Mouse (Mus musculus): ENCODE data around the gene G3bp2. TPM values are rescaled to one million over a fixed set of nuclear protein-coding genes. Genes with fewer than 3 reads are reported as not detected.

G3bp2 gene
- total RNA-seq, 2 experiments from 2014 or later, result 177 to 178 TPM

DNA sequence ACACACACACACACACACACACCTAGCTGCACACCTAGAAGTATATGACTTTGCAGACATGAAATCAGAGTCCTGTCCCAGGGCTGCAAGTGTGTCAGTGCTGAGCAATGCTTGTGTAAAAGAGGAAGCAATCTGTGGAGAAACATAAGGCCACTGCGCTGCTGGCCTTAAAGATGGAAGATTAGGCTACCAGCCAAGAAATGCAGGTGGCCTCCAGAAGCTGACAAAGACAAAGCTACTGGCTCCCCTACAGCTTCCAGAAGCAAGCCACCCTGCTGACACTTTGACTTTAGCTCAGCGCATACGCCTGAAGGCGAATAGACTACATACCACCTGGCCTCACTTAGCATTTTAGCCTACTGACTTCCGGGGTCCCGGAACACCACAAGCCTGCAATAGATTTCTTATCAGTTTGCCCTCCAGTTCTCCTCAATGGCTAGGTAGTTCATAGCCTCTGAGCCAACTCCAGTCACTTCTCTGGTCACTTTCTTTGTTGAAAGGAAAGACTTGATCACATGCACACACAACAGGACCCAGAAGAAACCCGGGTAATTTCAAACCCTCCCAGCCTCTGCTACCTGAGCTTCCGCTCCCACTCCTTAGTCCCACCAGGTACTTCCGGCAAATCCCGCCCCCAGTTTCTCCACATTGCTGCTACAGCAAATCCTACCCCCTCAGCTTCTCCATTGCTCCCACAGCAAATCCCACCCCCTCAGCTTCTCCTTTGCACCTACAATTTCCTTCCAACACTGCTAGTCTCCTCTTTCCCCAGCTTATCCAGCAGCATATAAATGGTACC, 23.0 kb upstream of the G3bp2 start:
- intact Hi-C loops (cut with DNase I), result no loop called here
- peak in 1 of 2 experiments; percentile 44 for DNase-seq (ENCODE audit: extremely low spot score in 1 of 2, low spot score in 2 of 2)

- intact Hi-C loops (cut with DNase I), result no loop called here
- DNase-seq (ENCODE audit: extremely low spot score in 1 of 2, low spot score in 2 of 2), result no peak
Measured at GRCm38 (mm10) chr5:92103816-92104415, 20.4 kb upstream of the G3bp2 start.

DNA sequence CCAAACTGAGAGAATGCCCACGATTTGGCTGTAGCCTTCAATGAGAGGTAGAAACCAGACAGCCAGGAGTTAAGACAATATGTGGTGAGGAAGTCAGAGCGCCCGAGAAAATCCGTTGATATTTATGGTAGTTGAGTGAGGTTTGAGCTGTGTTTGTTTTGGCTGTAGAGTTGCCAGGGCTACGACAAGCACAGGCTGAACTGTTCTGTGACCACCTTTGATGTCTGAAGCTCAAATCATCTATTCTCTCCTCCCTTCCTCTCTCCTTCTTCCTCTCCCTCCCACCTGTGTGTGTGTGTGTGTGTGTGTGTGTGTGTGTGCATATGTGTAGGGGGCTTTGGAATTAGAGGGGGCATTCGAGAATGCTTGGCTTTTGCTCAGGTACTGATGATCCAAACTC, 19.5 kb upstream of the G3bp2 start:
- no peak for DNase-seq (ENCODE audit: extremely low spot score in 1 of 2, low spot score in 2 of 2)
- intact Hi-C loops (cut with DNase I), result no loop called here

GRCm38 (mm10) chr5:92101601-92102000, 18.1 kb upstream of the G3bp2 start:
- no peak for DNase-seq (ENCODE audit: extremely low spot score in 1 of 2, low spot score in 2 of 2)
- intact Hi-C loops (cut with DNase I), result no loop called here

GRCm38 (mm10) chr5:92098351-92099109, 15.0 kb upstream of the G3bp2 start:
- intact Hi-C loops (cut with DNase I), result no loop called here
- DNase-seq (ENCODE audit: extremely low spot score in 1 of 2, low spot score in 2 of 2), result no peak

DNA sequence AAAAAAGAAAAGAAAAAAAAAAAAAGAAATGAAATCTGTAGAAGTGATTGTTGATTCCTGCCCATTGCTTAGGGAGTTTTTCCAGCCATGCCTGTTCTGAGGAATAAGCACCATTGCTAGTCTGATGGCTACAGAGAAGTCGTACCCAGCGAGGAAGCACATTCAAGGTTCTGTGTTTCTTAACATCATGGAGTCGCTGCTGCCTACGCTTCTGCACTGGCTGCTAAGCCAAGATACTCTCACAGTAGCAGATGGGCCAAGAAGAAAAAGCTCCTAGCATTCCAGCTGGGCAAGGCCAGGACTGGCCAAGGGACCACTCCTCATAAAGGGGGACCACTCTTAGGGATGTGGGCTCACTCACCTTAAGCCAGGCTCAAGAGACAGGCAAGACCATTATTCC, 14.3 kb upstream of the G3bp2 start:
- intact Hi-C loops (cut with DNase I), result no loop called here
- no peak for DNase-seq (ENCODE audit: extremely low spot score in 1 of 2, low spot score in 2 of 2)

GRCm38 (mm10) chr5:92096786-92097185, 13.3 kb upstream of the G3bp2 start:
- DNase-seq (ENCODE audit: extremely low spot score in 1 of 2, low spot score in 2 of 2), result no peak
- intact Hi-C loops (cut with DNase I), result no loop called here

DNA sequence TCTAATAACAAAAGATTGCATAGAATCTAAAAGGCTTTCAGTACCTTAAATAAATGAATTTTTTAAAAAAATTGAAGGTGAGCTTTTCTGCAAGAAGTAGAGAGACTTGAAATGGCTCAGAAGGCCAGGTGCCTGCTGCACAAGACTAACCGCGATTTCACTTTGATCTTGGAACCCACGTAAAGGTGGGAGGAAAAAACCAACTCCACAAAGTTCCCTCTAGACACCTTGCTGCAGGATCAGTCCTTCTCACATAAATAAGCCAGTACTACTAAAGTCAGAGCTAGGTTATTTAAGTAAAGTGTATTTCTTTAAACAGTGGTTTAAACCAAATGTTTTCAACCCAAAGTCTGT, 10.5 kb upstream of the G3bp2 start:
- intact Hi-C loops (cut with DNase I), result no loop called here
- DNase-seq (ENCODE audit: extremely low spot score in 1 of 2, low spot score in 2 of 2), result no peak

DNA sequence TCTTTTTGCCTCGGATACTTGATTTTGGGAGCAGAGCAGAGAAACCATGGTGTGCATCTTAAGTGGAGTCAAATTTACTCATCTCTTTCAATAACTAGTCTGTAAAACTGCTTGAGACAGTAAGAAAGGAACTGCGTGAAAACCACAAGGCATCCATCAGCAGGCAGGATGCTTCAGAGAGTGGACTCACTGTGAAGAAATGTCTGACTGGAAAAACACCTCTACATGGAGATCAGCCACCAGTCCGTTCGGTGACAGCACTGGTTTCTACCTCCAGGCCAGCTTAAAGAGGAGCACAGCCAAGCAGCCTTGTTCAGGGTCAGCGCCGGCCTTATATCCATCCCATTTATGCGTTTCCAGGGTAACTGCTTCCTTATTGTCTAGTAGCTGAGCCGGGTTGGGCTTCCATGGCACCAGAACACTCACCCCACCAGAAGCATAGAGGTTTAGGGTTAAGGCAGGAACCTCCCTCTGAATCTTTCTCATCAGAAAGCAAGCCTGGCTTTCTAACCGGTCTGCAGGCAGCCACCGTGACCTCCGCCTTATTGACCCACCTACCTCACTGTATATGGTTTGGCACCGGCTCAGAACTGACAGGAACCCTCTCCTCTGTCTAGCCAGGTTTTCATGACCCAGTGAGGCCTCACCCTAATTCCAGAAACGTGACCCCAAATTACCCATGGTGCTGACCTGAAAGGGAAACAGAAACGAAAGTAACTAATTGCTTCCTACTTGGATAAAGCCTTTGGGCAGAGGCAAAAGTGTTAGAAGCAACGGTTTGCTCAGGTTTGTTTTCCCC, 9.9 kb upstream of the G3bp2 start:
- DNase-seq (ENCODE audit: extremely low spot score in 1 of 2, low spot score in 2 of 2), result no peak

GRCm38 (mm10) chr5:92087469-92087868, 4.0 kb upstream of the G3bp2 start:
- intact Hi-C loops (cut with DNase I), result loop anchor here (10.0 kb wide), 1 partner anchor 47 kb away; the partner anchor contains the start of gene Uso1
- DNase-seq (ENCODE audit: extremely low spot score in 1 of 2, low spot score in 2 of 2), result no peak

More for the DNA sequence above, 9.9 kb upstream of the G3bp2 start:
- intact Hi-C loops (cut with DNase I), result no loop called here

- intact Hi-C loops (cut with DNase I), result loop anchor here (10.0 kb wide), 1 partner anchor 49 kb away; the partner anchor contains the start of gene Uso1
- DNase-seq (ENCODE audit: extremely low spot score in 1 of 2, low spot score in 2 of 2), result no peak
Measured at GRCm38 (mm10) chr5:92085821-92086550, 2.5 kb upstream of the G3bp2 start.

GRCm38 (mm10) chr5:92085246-92085645, 1.7 kb upstream of the G3bp2 start:
- no peak for DNase-seq (ENCODE audit: extremely low spot score in 1 of 2, low spot score in 2 of 2)
- intact Hi-C loops (cut with DNase I), result loop anchor here (10.0 kb wide), 1 partner anchor 50 kb away; the partner anchor contains the start of gene Uso1

GRCm38 (mm10) chr5:92082821-92083401, 608 bp downstream of the G3bp2 start:
- DNase-seq (ENCODE audit: extremely low spot score in 1 of 2, low spot score in 2 of 2), result peak; percentile 52 to 86

DNA sequence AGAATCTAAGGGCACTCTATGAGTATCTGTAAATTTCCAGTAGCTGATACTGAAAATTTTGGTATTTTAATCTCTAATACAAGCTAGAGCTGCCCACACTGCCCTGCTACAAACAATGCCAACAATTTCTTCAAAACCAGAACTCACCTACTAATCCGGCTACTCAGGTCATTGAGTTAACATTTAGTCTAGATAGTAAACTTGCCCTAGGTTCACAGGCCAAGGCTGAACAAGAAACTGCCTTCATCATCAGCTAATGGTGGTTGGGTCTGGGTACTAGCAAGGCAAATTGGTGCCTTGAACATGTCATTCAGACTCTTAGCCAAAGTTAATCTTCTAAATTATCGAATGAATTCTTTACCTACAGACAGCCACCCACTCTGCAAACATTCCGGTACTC, 2.2 kb downstream of the G3bp2 start:
- intact Hi-C loops (cut with DNase I), result loop anchor here (10.0 kb wide), 1 partner anchor 53 kb away; the partner anchor contains the start of gene Uso1
- no peak for DNase-seq (ENCODE audit: extremely low spot score in 1 of 2, low spot score in 2 of 2)

More at GRCm38 (mm10) chr5:92082821-92083401, 608 bp downstream of the G3bp2 start:
- intact Hi-C loops (cut with DNase I), result loop anchor here (10.0 kb wide), 1 partner anchor 52 kb away; the partner anchor contains the start of gene Uso1

GRCm38 (mm10) chr5:92080400-92080799, 3.1 kb downstream of the G3bp2 start:
- intact Hi-C loops (cut with DNase I), result loop anchor here (10.0 kb wide), 1 partner anchor 54 kb away; the partner anchor contains the start of gene Uso1
- DNase-seq (ENCODE audit: extremely low spot score in 1 of 2, low spot score in 2 of 2), result no peak

GRCm38 (mm10) chr5:92079304-92079703, 4.2 kb downstream of the G3bp2 start:
- DNase-seq (ENCODE audit: extremely low spot score in 1 of 2, low spot score in 2 of 2), result no peak
- intact Hi-C loops (cut with DNase I), result no loop called here

GRCm38 (mm10) chr5:92078751-92079150, 4.8 kb downstream of the G3bp2 start:
- no peak for DNase-seq (ENCODE audit: extremely low spot score in 1 of 2, low spot score in 2 of 2)
- intact Hi-C loops (cut with DNase I), result no loop called here

- intact Hi-C loops (cut with DNase I), result no loop called here
Measured at GRCm38 (mm10) chr5:92076273-92076672, 7.2 kb downstream of the G3bp2 start.

More at GRCm38 (mm10) chr5:92076273-92076672, 7.2 kb downstream of the G3bp2 start:
- no peak for DNase-seq (ENCODE audit: extremely low spot score in 1 of 2, low spot score in 2 of 2)
